Mouse (Mus musculus) thymus, postnatal 36 days (tissue): ENCODE results near the gene Tmem265.

Experiments
- DNase-seq, 2 experiments: peaks; one replicate each; pipeline ENCODE4 v3.0.0; 2022; ENCODE audit warnings: mixed read lengths in 2 of 2

The Tmem265 gene

DNA sequence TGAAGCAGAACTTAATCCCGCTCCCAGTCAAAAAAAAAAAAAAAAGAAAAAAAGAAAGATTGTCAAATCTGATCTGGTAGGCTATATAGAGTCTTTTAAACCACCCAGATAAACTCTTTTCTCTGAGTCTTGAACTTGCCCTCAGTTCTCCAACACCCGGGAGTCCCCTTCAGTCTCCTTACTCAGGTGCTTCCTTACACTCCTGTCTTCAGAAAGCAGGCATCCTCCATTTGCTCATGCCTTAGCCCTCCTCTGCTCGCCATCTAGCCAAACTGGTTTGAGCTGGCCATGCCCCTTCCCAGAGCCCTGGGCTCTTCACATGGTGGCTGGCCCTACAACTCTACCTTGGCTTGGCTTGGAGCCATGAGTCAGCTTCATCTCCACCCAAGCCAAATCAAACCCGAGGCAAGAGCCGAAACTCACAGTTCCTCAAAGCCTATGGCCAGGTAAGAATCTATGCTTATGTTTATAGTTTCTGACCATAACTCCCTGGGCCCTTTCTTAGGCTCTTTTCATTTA is at the start of gene Tmem265:
Gene Tmem265, plus strand, starts transcription at position 51 of the 519 bp plus-strand sequence.
- DNase-seq, result no peak

DNA sequence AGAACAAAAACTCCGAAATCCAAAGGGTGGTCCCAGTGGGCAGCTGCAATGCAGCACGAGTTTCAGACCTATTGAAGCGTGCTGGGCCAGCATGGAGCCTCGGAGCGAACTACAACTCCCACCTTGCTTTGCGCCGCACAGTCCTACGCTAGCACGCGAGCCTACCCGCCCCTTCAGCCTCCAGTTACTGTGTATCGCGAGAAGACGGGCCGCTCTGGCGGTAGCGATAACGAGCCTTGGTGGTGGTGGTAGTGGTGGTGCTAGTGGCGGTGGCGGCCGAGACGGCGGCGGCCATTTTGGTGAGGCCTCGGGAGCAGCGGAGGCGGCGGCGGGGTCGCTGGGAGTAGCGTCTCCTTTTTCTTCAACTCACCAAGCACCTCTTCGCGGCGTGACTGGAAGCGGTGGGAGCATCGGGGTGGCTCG is 49.4 kb upstream of the Tmem265 start, which contains the start of gene Srcap:
Gene Srcap, plus strand, starts transcription at position 176 of the 423 bp plus-strand sequence.
- DNase-seq, result peak; percentile 92 to 97

DNA sequence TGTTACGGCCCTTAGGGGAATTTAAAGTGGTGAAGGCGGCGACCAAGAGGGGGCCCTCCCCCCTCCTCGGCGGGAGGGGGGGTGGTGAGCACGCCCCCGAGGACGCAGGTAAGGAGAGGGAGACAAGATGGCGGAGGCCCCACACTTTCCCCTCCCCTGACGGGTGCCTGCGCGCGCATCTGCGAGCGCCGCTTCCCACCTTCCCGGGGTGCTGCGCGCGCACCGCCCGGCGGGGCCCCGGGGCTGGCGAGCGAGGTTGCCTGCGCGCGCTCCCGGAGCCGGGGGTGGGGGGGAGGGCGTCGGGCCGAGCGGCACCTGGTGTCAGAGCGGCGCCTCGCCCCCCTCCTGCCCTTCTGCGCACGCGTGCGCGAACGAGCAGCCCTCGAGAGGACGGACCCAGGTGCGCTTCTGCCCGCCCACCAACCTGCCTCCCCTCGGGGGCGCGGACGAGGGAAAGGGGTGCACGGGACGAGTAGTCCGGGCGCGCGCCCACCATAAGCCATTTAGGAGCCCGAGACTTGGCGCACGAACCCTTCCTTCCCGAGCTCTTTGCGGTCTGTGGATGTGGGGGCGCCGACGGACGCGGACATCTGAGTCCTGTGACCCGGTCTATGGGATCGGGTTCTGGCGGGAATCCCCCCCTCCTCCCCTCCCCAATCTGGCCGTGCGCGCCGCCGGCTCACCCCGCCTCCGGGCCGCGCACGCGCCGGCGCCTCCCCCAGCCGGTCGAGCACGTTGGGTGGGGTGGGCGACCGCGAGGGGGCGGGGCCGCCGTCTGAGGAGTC is 48.8 kb upstream of the Tmem265 start:
- DNase-seq, result peak; percentile 95 to 98

DNA sequence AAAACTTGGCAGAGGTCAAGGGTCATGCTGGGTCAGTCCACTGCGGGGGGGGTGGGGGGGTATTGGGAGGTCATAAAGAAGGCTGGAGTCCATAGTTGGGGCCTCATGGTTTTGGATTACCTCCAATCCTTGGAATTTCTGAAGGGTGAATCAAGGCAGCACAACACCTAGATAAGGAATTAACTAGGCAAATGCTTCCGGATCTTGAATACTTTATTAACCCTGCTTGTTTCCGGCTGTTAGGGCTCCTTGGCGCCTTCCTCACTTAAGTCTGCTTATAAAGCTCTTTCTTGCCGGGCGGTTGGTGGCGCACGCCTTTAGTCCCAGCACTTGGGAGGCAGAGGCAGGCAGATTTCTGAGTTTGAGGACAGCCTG is 48.2 kb upstream of the Tmem265 start:
- peak; percentile 14 to 27 for DNase-seq

DNA sequence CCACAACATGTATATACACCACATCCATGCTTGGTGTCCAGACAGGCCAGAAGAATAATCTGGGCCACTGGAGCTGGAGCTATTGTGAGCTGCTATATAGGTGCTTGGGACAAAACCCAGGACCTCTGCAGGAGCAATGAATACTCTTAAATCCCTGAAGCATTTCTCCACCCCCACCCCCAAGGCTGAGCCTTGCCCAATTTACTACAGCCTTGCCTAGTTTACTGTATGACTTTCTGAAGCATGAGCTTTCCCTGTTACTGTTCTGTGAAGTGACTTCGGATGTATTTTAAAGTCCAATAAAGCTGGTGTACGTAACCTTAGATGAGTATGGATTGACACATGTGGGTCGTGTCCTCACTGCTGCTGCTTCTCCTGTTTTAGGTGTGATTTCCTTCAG is 47.4 kb upstream of the Tmem265 start:
- no peak for DNase-seq

DNA sequence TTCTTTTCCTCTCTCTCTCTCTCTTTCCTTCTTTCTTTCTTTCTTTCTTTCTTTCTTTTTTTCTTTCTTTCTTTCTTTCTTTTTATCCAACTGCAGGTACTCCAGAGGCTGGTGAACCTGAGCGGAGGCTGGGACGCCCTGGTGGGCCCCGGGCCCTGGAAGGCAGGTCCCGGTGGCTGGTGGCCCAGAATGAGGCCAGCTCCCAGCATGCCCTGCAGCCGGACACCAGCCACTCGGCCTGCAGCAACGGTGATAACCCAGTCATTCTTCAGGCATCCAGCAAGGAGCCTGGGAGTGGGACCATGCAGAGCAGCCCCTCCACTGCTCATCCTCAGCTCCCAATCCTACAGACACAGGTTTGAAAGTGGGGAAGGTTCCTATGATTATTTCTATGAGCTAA is 45.3 kb upstream of the Tmem265 start:
- no peak for DNase-seq

DNA sequence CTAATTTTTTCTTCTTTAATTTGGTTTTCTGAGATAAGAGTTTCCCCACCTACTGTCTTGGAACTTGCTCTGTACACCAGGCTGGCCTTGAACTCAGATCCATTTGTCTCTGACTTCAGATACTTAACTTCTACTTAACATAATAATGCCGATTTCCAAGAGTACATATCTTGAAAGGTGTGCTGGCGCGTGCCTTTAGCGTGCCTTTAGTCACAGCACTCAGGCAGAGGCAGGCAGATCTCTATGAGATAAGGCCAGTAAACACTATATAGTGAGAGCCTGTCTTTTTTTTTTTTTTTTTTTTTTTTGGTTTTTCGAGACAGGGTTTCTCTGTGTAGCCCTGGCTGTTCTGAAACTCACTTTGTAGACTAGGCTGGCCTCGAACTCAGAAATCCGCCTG is 44.8 kb upstream of the Tmem265 start:
- no peak for DNase-seq

DNA sequence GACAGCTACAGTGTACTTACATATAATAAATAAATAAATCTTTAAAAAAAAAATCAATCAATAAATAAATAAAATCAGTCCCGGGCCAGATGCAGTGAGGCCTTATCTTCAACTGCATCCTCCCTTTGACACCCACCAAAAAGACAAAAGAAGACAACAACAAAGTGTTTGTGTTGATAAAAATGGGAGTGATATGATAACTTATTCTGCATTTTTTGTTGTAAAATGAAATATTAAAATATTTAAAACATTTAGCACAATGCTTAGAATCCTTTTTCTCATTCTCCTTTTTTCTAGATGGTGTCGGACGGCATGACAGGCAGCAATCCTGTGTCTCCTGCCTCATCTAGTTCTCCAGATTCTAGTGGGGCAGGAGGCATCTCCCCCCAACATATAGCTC is 41.9 kb upstream of the Tmem265 start, which contains the start of gene Gm42715:
Gene Gm42715, plus strand, starts transcription at position 301 of the 400 bp plus-strand sequence.
- no peak for DNase-seq

DNA sequence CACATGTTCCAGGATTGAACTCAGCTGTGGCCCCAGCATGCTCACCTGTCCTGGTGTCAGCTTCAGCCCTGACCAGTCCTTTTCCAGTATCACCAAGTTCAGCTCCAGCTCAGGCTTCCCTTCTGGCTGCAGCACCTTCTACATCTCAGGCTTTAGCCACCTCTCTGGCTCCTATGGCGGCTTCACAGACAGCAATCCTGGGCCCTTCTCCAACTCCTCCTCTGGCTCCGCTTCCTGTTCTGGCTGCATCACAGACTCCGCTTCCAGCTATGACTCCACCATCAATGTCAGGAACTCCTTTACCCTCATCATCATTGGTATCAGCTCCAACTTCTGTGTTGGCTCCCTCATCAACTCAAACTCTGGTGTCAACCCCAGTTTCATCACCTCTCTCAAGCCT is 19.5 kb upstream of the Tmem265 start:
- DNase-seq, result no peak

DNA sequence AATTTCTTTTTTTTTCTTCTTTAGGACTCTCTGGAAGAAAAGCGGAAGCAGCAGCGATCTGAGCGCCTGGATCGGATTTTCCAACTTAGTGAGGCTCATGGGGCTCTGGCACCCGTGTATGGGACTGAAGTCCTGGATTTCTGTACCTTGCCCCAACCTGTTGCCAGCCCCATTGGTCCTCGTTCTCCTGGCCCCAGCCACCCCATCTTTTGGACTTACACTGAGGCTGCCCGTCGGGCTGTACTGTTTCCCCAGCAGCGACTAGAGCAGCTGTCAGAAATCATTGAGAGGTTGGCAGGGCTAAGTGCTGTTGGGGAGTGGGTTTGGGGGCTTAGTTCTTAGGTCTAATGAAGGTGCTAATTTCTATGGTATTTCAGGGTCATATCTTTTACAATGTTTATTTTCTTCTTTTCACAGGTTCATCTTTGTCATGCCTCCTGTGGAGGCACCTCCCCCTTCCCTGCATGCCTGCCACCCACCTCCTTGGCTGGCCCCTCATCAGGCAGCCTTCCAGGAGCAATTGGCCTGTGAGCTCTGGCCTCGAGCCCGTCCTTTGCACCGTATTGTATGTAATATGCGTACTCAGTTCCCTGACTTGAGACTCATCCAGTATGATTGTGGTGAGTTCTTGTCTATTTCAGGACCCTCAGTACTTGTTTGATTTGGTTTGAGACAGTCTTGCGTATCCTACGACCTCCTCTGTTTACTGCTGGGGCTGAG is 11.9 kb upstream of the Tmem265 start:
- DNase-seq, result no peak

DNA sequence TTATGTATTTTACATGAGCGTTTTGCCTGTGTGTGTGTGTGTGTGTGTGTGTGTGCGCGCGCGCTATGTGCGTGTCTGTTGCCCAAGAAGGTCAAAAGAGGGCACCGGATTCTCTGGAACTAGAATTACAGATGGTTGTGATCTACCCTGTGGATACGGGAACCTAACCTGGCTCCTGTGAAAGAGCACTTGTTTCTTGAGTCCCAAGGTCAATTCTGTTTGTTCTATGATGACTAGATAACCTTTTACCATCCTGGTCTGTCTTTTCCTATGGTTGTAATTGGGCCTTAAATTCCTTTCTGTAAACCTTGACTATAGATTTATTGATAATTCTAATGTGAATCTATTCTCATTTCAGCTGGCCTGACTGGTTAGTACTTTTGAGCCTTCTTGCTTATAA is 9.6 kb upstream of the Tmem265 start:
- no peak for DNase-seq

DNA sequence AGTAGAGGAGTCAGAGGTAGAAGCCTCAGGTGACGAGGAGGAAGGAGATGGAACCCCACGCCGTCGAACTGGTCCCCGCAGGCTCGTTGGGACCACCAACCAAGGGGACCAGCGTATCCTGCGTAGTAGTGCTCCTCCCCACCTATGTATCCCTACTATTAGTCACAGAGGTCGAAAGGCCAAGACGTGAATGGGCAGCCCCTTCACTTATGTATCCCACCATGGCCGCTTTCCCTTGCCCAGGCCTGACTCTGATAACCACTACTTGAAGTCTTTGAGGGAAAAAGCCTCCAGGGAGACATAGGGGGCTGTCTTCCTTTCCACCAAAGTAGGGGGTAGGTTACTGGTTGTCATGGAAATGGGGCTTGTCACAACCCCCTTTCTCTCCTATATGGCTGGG is 610 bp upstream of the Tmem265 start:
- DNase-seq, result no peak

DNA sequence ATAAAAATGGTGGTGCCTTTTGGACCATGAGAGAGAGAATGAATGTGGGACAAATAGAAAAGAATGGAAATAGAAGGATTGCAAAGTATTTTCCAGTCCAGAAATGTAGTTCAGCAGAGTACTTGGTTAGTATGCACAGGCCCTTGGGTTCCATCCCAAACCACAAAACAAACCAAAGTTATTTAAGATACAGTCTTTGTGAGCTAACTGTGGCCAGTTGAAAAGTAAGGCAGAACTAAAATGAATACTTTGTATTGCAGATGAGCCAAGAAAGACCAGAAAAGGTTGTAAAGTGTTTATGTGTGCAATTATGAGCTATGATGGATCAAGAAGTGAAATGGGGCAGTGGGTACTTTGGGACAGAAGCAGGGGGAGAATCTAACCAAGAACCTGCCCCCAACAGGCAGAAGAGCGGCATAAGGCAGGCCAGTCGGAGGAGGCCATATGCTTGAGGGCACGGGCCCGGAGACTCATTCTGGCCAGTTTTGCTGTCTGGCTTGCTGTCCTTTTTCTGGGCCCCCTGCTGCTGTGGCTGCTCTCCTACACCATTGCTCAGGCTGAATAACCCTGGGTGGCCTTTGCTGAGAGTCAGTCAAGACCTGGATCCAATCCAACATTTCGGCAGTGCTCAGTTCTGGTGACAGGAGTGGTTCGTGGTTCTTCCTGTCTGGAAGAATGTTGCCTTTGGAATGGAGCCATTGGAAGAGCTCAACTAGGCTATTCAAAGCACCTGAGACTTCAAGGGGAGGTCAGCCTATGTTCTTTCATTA is 3.4 kb downstream of the Tmem265 start:
- DNase-seq, result no peak

DNA sequence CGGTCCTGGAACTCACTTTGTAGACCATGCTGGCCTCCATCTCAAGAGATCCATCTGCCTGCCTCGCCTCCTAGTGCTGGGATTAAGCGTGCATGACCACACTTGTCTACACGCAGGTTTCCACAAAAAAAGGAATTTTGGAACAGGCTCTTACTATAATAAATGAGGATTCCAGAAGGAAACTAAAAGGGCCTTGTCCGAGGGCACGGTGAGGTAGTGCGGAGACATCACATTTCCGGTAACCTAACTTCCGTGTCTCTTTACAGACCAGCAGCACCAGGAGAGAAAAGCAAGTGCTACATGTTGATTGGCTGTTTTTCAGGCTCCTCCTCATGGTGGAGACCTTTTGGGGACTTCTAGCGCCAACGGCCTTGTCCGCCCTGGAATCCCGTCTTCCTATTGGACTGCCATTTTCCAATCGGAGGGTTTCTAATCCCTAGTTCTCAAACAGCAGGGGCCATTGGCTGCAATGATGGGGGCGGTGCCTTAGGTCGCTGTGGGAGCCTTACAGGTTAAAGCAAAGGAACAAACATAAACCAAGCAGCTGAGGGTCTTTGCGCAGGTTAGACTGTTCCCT is 11.8 kb downstream of the Tmem265 start, which contains the start of gene Phkg2:
Gene Phkg2, plus strand, starts transcription at position 446 of the 577 bp plus-strand sequence.
- peak; percentile 80 to 91 for DNase-seq

DNA sequence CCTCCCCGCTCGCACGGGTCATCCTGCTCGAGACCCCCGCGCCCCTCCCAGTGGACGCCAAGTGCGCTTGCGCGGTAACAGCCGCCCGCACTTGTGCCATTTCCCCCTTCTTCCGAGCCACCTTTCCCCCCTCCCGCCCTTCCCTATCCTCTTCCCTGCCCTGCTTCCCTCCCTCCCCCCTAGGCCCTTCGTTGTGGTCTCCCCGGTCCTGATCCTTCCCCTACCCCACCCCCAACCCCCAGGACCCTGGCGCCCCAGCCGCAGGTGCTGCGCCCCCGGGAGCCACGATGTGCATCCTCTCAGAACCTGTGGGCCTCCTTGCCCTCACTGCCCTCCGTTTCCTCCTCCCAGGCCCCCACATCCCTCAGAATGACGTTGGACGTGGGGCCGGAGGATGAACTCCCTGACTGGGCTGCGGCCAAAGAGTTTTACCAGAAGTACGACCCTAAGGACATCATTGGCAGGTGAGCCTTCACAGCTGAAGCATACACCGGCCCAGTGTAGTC is 12.4 kb downstream of the Tmem265 start:
- DNase-seq, result no peak

DNA sequence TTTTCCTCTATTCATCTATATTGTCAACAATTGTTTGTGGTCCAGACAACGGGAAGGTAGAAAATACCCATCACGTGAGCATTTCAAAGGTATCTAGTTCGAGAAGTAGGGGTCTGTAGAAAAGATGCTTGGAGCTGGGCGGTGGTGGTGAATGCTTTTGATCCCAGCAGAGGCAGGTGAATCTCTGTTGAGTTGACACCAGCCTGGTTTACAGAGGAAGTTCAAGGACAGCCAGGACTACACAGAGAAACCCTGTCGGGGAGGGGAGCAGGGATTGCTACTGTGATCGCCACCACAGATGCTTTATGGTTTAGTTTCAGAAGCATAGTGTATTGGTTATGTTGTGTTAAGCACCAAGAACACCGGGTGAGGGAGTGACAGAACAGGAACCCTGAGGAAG is 12.9 kb downstream of the Tmem265 start:
- DNase-seq, result no peak

DNA sequence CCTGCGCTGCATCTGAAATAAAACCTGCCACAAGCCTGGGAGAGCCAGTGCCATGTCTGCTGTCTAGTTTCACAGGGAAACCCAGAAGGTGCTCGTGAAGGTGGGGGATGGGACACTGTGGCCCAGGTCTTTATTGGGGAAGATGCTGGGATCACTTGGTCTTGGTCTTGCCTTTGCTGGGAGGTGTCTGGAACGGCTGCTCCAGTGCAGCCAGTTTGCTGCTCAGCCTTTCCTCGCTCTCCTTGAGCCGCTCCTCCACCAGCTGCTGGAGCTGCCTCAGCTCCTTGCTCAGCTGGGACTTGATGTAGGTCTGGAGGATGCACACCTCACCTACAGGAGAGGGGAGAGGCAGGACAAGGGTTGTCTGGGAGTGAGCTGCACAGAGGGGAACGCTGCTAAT is 22.1 kb downstream of the Tmem265 start:
- DNase-seq, result no peak

DNA sequence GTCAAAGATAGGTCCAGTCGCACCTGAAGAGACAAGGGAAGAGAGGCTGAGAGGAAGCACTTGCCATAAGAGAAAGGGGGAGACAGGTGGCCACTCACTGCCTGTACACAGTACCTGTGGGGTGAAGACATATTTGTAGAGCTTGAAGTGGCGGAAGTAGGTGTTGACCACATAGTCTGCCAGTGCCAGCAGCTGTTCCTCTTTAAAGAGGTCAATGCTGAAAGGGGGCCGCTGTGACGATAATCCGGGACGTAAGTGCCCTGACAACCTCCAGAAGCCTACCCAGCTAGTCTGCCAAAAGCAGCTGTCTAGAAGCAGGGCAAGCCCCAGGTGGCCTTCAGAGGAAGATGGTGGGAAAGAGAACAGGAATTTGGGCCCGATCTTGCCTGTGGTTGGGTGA is 23.8 kb downstream of the Tmem265 start:
- no peak for DNase-seq

DNA sequence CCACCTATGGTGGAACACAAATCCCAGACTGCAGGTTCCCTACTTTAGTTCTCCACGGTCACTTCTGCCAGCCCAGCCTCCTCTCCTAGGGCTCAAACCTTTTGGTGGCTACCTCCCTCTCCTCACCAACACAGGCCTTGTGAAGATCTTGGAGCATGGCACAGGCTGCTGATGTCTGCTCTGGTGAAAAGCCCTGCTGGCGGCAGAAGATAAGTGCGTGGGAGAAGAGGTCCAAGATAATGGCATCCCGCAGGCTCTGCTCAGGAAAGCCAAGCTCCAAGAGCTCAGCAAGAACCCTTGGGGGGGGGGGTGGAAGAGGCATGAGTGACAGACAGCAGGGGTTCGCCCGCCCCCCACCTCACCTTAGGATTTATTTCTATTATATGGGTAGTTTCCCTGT is 25.0 kb downstream of the Tmem265 start:
- no peak for DNase-seq

DNA sequence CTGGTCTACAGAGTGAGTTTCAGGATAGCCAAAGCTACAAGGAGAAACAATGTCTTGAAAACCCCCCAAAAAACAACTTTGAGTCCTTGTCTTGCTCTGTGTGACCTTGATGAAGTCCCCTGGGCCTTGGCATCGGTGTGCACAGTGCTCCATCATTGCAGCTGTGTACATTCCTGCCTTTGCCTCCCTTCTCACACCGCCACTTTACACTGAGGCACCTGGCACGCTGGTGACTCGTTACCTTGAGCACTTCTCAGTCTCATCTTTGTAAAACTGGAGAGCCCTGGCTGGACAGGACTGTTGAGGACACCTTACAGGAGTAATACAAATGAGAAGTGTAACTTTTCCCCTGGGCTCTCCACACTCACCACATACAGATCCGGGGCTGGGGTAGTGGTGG is 26.0 kb downstream of the Tmem265 start:
- no peak for DNase-seq

DNA sequence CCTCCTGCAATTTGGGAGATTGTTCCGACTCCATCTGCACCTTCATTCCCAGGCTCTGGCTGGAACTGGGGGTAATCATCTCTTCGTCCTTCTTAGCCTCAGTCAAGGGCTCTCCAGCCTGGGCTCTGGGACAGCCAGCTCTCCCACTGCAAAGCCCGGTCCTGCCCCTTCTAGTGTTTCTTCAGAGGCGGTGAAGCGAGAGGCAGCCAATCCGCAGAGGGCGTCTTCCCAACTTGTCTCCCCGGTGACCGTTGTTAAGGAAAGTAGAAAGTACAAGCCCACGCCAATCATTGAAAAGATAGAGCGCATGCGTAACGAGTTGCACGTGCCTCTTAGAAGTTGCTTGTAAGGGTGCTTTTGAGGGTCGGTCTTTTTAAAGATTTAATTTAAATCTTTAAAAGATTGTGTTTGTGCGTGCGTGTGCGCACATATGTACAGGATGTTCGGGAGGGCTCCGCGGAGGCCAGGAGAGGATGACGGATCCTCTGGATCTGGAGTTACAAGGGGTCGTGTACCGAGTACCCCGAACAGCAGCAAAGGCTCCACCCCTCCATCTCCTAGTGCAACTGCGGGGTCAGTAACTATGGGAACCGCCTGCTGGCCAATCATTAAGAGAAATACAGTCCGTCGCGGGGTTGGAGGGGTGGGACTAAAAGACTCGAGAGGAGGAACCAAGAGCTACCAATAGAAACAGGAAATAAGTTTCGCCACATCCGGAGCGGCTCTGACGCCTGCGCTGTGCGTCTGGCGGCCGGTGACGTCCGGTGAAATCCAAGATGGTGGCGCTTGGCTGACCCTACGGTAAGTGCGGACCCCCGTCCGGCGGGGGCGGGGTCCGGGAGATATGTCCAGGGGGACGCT is 27.1 kb downstream of the Tmem265 start, which contains the start of the genes Ccdc189 and Rnf40:
Gene Ccdc189, minus strand, starts transcription at position 585 of the 861 bp plus-strand sequence.
Gene Rnf40, plus strand, starts transcription at position 757 of the 861 bp plus-strand sequence.
- peak; percentile 85 to 91 for DNase-seq
